Mouse (Mus musculus) heart, adult 2 months (tissue): ENCODE results near the gene Tmem202. TPM values are rescaled to one million over a fixed set of nuclear protein-coding genes. Genes with fewer than 3 reads are reported as not detected.

Experiments used
- DNase-seq, 2 experiments: peaks; one replicate each; pipeline ENCODE4 v3.0.0; 2021
- H3K27ac ChIP-seq: fragments of 200-600 bp; 2 replicates; pipeline ENCODE4 v1.8.1; 2022
- H3K27me3 ChIP-seq: fragments of 200-500 bp; 2 replicates; pipeline ENCODE4 v1.6.1; 2012; ENCODE audit warnings: mild to moderate bottlenecking, low read length, inconsistent platforms, mixed read lengths; ENCODE audit not compliant: control insufficient read depth, insufficient read depth
- H3K36me3 ChIP-seq: fragments of 200-500 bp; 2 replicates; pipeline ENCODE4 v1.6.1; 2012; ENCODE audit warnings: low read length, inconsistent platforms; ENCODE audit not compliant: control insufficient read depth, insufficient read depth
- H3K4me1 ChIP-seq: fragments of 200-500 bp; 2 replicates; pipeline ENCODE4 v1.6.1; 2011; ENCODE audit warnings: low read length; ENCODE audit not compliant: control insufficient read depth, insufficient read depth
- H3K4me3 ChIP-seq: fragments of 200-600 bp; 2 replicates; pipeline ENCODE4 v1.8.1; 2022
- H3K79me2 ChIP-seq: fragments of 200-500 bp; replicated peaks from 2 replicates; pipeline ENCODE4 v1.6.1; 2012; ENCODE audit warnings: mild to moderate bottlenecking, inconsistent platforms, low read length, moderate library complexity, mixed read lengths; ENCODE audit not compliant: control insufficient read depth, insufficient read depth
- H3K9ac ChIP-seq: fragments of 200-500 bp; 2 replicates; pipeline ENCODE4 v1.6.1; 2012; ENCODE audit warnings: low read depth, mild to moderate bottlenecking, control low read depth, inconsistent platforms, low read length, mixed read lengths
- CTCF ChIP-seq: fragments of 200-600 bp; IDR thresholded peaks from 2 replicates; pipeline ENCODE4 v1.8.1; 2022; ENCODE audit warnings: antibody characterized with exemption, mild to moderate bottlenecking, moderate library complexity
- EP300 ChIP-seq: fragments of 200-500 bp; IDR thresholded peaks from 2 replicates; pipeline ENCODE4 v1.6.1; 2011; ENCODE audit warnings: low read depth, low read length, control low read depth; ENCODE audit not compliant: insufficient read depth
- POLR2A ChIP-seq: fragments of 200-500 bp; IDR thresholded peaks from 2 replicates; pipeline ENCODE4 v1.6.1; 2011; ENCODE audit warnings: mild to moderate bottlenecking, low read depth, low read length, control low read depth; ENCODE audit not compliant: insufficient read depth
- WGBS: fragments of 180-500 bp; shearing (Covaris S2); methylation state at CpG from one replicate; pipeline ENCODE4 v1.1.7; 2018; 5-methylcytosine and 5-hydroxymethylcytosine counted together
- intact Hi-C: fragments of 180-260 bp; cut with DNase I; formaldehyde crosslinking; loops from one replicate; pipeline ENCODE4 v1.15.1; 2025
- polyA plus RNA-seq: library from polyadenylated mRNA; depleted of rRNA; stranded (reverse); fragments of >200 nt; gene quantifications from 2 replicates; pipeline ENCODE4 v1.2.3, GENCODE M21; 2012
- total RNA-seq, 2 experiments: library from RNA; stranded (reverse); gene quantifications; 2 replicates each; pipeline ENCODE4 v1.2.3; 2021

The Tmem202 gene
- total and polyA plus RNA-seq, 3 experiments: 0.16 to 0.84 (median 0.37) TPM

DNA sequence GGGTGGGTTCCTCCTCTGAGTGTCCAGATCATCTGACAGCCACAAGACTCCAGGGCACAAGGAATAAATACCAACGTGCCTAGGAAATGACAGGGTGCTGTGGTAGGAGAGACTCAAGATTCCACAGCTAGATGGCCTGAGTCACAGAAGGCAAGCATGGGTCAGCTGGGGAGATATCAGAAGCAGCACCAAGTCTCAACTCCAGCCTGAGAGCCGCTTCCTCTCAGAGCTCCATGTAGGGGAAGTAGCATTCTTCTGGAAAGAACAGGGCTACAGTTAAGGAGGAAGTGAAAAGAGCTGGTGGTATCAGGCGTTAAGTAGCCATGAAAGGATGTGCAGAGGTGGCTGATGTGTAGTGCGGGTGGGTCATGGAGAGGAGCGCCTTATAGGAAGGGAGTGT lies 5.1 kb upstream of the Tmem202 start:
- Histone ChIP-seq H3K4me1 (peaks cover 8% of the 10 kb centered on the region), H3K79me2 (peaks cover 1% of the 10 kb centered on the region; the same call in 1 of the 2 replicates), H3K27ac (no peak overlapping the region), H3K9ac (no peak overlapping the region), H3K27me3 (no peaks in the 10 kb centered on the region), H3K36me3 (peaks cover 3% of the 10 kb centered on the region), H3K4me3 (no peak overlapping the region)
- intact Hi-C loops: no loop called here
- 37% methylated on average over 5 of the region's 5 CpGs for WGBS
- peak in 1 of 2 experiments; percentile 31 for DNase-seq
- TF ChIP-seq EP300: no peak
- no peak for TF ChIP-seq POLR2A
- no peak for TF ChIP-seq CTCF

DNA sequence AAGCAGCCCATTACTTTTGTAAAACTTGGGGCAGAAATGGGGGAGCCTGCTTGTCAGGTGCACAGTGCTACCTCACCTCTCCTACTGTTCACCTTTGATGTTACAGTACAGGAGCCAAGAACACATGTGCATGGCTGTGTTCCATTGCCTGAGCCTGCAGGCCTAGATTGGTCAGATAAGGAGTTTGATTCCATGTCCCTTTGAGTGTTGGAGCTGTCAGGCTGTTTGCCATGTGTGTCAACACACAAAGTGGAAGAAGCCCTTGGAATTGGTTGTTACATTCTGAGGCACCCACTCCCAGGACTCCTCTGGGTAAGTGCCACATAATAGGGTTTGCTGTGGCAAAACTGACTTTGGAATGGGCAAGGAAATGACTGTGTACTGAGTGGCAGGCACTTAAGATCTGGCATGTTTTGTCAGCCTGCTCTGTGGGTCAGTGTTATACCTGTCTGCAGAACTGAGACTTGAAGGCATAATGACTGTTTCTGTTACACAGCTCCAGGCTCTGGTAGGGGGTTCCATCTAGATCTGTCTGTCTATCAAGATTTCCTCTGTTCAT lies 3.2 kb upstream of the Tmem202 start:
- no peak for DNase-seq
- no peak overlapping the region for H3K27ac ChIP-seq
- no peak overlapping the region for H3K4me3 ChIP-seq
- H3K79me2 ChIP-seq: no peaks in the 10 kb centered on the region; the same call in 1 of the 2 replicates
- H3K27me3 ChIP-seq: no peaks in the 10 kb centered on the region
- no peaks in the 10 kb centered on the region; the same call in 1 of the 2 replicates for H3K36me3 ChIP-seq
- no peak overlapping the region for H3K9ac ChIP-seq
- TF ChIP-seq POLR2A (no peak), EP300 (no peak), CTCF (no peak)
- H3K4me1 ChIP-seq: peaks cover 8% of the 10 kb centered on the region
- intact Hi-C loops: no loop called here

DNA sequence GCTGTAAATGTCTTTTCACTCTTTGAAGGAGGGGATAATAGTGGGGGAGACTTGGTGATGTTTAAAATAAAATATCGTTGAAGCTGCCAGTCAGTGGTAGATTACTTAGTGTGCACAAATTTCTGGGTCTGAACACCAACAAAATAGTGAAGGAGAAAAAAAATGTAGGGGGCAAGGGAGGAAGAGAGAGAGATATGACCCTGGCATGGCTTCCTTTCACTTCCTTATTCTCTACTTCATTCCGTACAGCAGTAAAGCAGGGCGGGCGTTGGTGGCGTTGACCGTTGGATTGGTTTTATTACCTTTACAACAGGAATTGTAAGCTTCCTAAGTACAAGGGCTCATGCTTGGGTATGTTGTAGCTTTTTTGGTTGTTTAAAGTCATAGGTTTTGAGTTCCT lies 2.0 kb upstream of the Tmem202 start:
- no peak overlapping the region for H3K27ac ChIP-seq

DNA sequence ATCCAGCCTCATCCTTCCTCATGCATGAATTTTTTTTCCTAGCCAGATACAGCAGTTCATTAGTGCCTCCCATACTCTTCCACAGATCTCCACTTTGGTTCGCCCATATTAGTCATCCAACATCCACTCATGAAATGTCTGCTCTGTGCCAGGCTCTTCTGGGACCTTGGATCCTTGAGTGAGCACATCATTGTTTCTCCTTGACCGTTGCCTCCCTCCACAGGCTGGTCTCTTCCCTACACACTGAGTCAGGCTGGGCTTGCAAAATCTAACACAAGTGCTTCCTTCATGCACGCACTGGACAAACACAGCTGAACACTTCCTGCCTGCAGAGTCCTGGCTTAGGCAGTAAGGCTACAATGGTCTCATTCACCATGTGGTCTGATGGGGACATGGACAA lies 2.0 kb downstream of the Tmem202 start:
- Histone ChIP-seq H3K79me2 (no peaks in the 10 kb centered on the region; the same call in 1 of the 2 replicates), H3K36me3 (no peaks in the 10 kb centered on the region), H3K9ac (no peak overlapping the region), H3K4me3 (no peak overlapping the region), H3K4me1 (peaks cover 6% of the 10 kb centered on the region), H3K27ac (no peak overlapping the region), H3K27me3 (no peaks in the 10 kb centered on the region)
- WGBS: 44% methylated on average over 3 of the region's 3 CpGs
- DNase-seq: peak in 1 of 2 experiments; percentile 49
- intact Hi-C loops: loop anchor here (2.0 kb wide), 1 partner anchor 49 kb away; no protein-coding TSS in a partner anchor
- no peak for TF ChIP-seq POLR2A
- no peak for TF ChIP-seq EP300
- TF ChIP-seq CTCF: peak; percentile 25

More for the DNA sequence above, 2.0 kb upstream of the Tmem202 start:
- no peak for DNase-seq
- Histone ChIP-seq H3K4me1 (peaks cover 8% of the 10 kb centered on the region), H3K36me3 (no peaks in the 10 kb centered on the region), H3K4me3 (no peak overlapping the region), H3K9ac (no peak overlapping the region), H3K27me3 (no peaks in the 10 kb centered on the region), H3K79me2 (no peaks in the 10 kb centered on the region; the same call in 1 of the 2 replicates)
- TF ChIP-seq EP300 (no peak), CTCF (no peak), POLR2A (no peak)
- WGBS: 75% methylated on average over 6 of the region's 6 CpGs
- intact Hi-C loops: no loop called here

DNA sequence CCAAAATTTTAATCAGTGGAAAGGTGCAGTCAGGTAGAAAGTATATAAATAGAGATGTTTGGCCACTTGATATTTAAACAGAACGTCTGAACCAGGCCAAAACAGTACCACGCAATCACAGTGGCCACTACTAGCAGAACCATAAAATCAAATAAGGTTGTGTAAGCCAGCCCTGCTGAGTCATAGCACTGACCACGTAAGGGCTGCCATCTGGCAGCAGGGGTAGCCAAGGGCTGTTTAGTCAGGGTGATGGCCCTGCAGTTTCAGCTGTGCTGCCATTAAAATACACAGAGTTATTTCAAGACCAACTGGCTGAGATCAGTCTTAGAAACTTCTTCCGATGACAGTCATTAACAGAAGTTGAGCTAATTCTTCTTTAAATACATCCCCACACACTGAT lies 5.8 kb downstream of the Tmem202 start:
- 48% methylated on average over 4 of the region's 4 CpGs for WGBS
- H3K27me3 ChIP-seq: no peaks in the 10 kb centered on the region
- intact Hi-C loops: no loop called here
- H3K79me2 ChIP-seq: no peaks in the 10 kb centered on the region
- no peaks in the 10 kb centered on the region for H3K36me3 ChIP-seq
- H3K4me1 ChIP-seq: no peaks in the 10 kb centered on the region; the same call in 1 of the 2 replicates
- H3K4me3 ChIP-seq: no peak overlapping the region
- H3K9ac ChIP-seq: no peak overlapping the region
- H3K27ac ChIP-seq: peak overlapping the region; percentile 36
- DNase-seq: peak; percentile 56 to 71
- no peak for TF ChIP-seq CTCF
- TF ChIP-seq EP300: 0 out of 2 replicates have a peak, but pooled peaks have one; percentile 20
- TF ChIP-seq POLR2A: no peak

DNA sequence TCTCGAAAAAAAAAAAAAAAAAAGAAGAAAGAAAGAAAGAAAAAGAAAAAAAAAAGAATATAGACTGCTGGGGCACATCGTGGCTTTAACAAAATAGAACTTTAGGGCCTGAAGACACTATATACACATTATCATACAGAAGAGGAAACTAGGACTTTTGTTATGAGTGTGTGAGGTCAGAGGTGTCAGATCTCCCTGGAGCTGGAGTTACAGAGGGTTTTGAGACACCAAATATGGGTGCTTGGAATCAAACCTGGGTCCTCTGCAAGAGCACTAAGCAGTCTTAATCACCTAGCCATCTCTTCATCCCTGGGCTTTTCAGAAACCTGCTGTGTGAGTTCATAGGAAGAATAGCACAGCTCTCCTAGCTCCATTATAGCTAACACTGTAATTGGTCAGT lies 6.2 kb downstream of the Tmem202 start:
- no peak for DNase-seq
- no peaks in the 10 kb centered on the region; the same call in 1 of the 2 replicates for H3K4me1 ChIP-seq
- H3K27ac ChIP-seq: no peak overlapping the region
- WGBS: 68% methylated on average over 2 of the region's 2 CpGs
- TF ChIP-seq POLR2A: no peak
- TF ChIP-seq EP300: no peak
- TF ChIP-seq CTCF: no peak
- H3K79me2 ChIP-seq: no peaks in the 10 kb centered on the region
- no peaks in the 10 kb centered on the region for H3K27me3 ChIP-seq
- H3K4me3 ChIP-seq: no peak overlapping the region
- no peaks in the 10 kb centered on the region for H3K36me3 ChIP-seq
- H3K9ac ChIP-seq: no peak overlapping the region
- intact Hi-C loops: no loop called here
